Mouse (Mus musculus) erythroblast, embryonic 14.5 days (primary cell): ENCODE measurements around the gene Phf5a.

Experiments
- GATA1 ChIP-seq: IDR thresholded peaks from 2 replicates; pipeline ENCODE4 v1.6.1; 2012; ENCODE audit warnings: low read length, inconsistent platforms, mixed read lengths
- TAL1 ChIP-seq: IDR thresholded peaks from 3 replicates; pipeline ENCODE4 v1.6.1; 2012; ENCODE audit warnings: low read length, inconsistent platforms, mixed read lengths

GRCm38 (mm10) chr15:81839634-81840033 lies 32.1 kb downstream of the Phf5a start:
- TF ChIP-seq TAL1 (no peak), GATA1 (no peak)
